13 mouse cellular contexts compared by ENCODE assay signal in genomic region chr1:183820555-183820954, GRCm38 (mm10).
A peak's percentile ranks its signal among the peaks of the same experiment; 100 is the strongest.
DNase-seq lines count a peak whose midpoint lies in the region; ATAC-seq lines count a peak whose summit lies in the region.
"Had no signal": no experiment of that assay in that cellular context is flagged by ENCODE, and none has a peak within 500 bp of the region (broad histone marks: within the 10 kb centered on the region; RNA-seq: fewer than 3 reads in every experiment).

No protein-coding gene starts in this region.

- ATAC-seq in CD4-positive, CD25-positive, alpha-beta regulatory T cell, adult 4 months: no peak
- ATAC-seq: hindbrain, embryonic 16.5 days; lung, postnatal 0 days had no signal

- peak; percentile 12 to 27 for DNase-seq in cerebellum, postnatal 14 days
- no peak for DNase-seq in cerebellum, adult 9-10 months
- peak; percentile 3 to 8 for DNase-seq in left cerebral cortex, adult 18-20 months (ENCODE audit: low spot score in 2 of 2)
- no peak for DNase-seq in left cerebral cortex, adult 11 months (ENCODE audit: low spot score)
- peak; percentile 2 for DNase-seq in adrenal gland, postnatal 25 days
- peak; percentile 24 to 42 for DNase-seq in frontal cortex, postnatal 36 days (ENCODE audit: low spot score in 2 of 2)
- DNase-seq in lung, postnatal 36 days: no peak
- DNase-seq: B cell, adult 2 months; gastrocnemius, postnatal 36 days; kidney, adult 9 months had no signal

Comparison
In these comparisons a context has a peak if more than half of its experiments do, and no peak if none do; other contexts are left out.
1. DNase-seq: peak in cerebellum, postnatal 14 days (2 of 2), left cerebral cortex, adult 18-20 months (2 of 2), adrenal gland, postnatal 25 days (single experiment) and frontal cortex, postnatal 36 days (2 of 2); none in cerebellum, adult 9-10 months (single experiment), left cerebral cortex, adult 11 months (single experiment) and lung, postnatal 36 days (single experiment).